Mouse (Mus musculus): ENCODE results near the gene Nrf1.

GRCm38 (mm10) chr6:30174461-30175224, 126.9 kb downstream of the Nrf1 start:
- TF ChIP-seq CTCF (IDR thresholded peaks at IDR 0.05; ENCODE audit: low read depth, low read length) (no peak), POLR2A (IDR thresholded peaks at IDR 0.05; ENCODE audit: borderline replicate concordance, low read depth, low read length) (no peak)

All from bone marrow macrophage, adult 2 months (primary cell).